Mouse (Mus musculus): ENCODE results near the gene Trim67. TPM values are rescaled to one million over a fixed set of nuclear protein-coding genes. Genes with fewer than 3 reads are reported as not detected.

Trim67 gene
- polyA plus RNA-seq, 1 experiment from 2014 or later = 21.1 TPM

DNA sequence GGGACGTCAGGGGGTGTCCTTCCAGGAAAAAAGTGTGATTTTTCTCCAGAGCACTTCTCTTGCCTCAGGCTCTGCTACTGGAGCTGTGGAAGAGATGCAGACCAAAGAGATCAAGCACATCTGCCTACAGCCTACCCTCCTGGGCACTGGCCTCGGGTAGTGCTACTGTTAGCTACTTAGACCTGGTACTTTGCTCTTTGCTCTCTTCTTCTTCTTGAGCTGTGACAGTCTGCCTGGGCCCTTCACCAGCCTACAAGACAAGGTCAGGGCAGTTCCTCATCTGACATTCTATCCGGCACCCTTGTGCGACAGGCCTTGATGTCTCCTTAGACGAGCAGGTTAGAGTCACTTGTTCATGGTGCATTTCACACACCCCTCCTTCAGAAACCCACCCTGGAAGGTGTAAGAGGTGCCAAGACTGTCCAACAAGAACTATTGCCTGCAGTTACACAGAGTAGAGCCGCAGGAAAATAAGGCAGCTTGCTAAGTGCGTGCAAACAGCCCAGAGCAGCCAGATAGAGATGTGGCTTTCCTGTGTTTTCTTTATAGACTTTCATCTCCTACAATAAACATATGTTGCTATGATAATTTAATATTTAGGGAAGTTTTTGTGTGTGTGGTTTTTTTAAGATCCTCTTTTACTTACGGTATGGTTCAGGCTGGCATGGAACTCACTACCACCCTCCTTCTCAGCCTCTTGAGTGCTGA, 3.0 kb downstream of the Trim67 start:
- ATAC-seq (ENCODE audit: low read depth) = no peak
- Histone ChIP-seq H3K9me3 (no peaks in the 10 kb centered on the region), H3K27me3 (peaks cover 29% of the 10 kb centered on the region), H3K36me3 (0 out of 2 replicates have a peak, but pooled peaks cover 7% of the 10 kb centered on the region), H3K4me3 (peak overlapping the region; percentile 84), H3K4me1 (replicated peaks) (peaks cover 79% of the 10 kb centered on the region), H3K9ac (peak overlapping the region; percentile 93), H3K4me2 (peak overlapping the region; percentile 89), H3K27ac (replicated peaks) (no peak overlapping the region)
- 68% methylated on average over 8 of the region's 8 CpGs for WGBS

DNA sequence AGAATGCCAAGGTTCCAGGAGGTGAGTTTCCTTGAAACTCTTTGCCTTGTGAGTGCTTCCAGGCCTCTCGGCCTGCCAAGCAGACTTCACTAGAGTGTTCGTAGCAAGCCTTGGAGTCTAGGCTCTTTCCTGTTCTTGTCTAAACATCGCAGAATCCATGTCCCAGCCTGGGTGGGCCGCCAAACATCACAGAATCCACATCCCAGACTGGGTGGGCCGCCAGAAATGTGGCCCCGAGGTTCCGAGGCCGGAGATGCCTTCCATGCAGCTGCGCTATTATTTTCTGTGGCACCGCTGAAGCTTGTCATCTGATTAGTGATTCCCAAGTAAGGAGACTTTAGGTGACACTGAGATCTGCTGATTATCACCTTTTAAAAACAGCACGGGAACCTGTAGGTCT, 7.7 kb downstream of the Trim67 start:
- peaks cover 18% of the 10 kb centered on the region for H3K36me3 ChIP-seq
- no peak overlapping the region for H3K4me2 ChIP-seq
- no peak overlapping the region for H3K9ac ChIP-seq
- H3K4me1 ChIP-seq (replicated peaks) = peaks cover 43% of the 10 kb centered on the region
- no peaks in the 10 kb centered on the region for H3K9me3 ChIP-seq
- H3K4me3 ChIP-seq = no peak overlapping the region
- no peak for ATAC-seq (ENCODE audit: low read depth)
- H3K27me3 ChIP-seq = peaks cover 12% of the 10 kb centered on the region
- no peak overlapping the region for H3K27ac ChIP-seq (replicated peaks)
- WGBS = 48% methylated on average over 11 of the region's 11 CpGs

DNA sequence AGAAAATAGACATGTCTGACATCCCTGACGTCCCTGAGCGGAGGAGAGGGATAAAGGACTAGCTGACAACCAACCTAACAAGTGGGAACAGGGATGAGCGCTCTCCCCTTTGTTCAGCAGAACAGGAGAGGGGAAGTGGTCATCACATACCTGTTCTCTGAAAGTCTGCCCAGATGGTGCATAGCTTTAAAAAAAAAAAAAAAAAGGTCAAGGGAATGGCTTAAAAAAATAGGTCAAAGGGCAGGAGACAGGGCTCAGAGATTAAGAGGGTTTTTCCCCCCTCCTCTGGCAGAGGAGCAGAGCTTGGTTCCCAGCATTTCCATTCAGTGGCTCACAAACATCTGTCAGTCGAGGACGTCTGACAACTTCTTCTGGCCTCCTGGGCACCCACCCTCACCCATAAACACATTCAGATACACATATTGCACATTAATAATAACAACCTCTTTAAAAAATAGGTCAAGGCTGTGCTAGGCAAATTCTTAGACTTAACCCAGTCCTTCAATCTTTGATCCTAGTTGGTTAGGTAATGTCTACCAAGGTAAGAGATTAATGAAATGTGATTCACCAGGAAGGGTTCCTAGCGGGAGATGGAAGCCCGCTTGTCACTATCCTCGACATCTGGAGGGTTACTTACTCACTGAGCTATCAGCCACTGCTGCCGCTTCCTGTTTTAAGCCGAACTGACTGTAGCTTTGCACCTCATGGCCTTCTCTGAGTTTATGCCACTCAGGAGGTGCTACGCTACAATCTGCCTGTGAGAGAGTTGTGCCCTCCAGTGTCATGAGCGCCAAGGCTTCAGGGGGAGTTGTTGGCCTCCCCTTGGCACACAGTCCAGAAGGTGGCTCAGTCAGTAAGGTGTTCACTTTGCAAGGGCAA, 11.2 kb downstream of the Trim67 start:
- H3K9ac ChIP-seq = no peak overlapping the region
- H3K4me3 ChIP-seq = no peak overlapping the region

DNA sequence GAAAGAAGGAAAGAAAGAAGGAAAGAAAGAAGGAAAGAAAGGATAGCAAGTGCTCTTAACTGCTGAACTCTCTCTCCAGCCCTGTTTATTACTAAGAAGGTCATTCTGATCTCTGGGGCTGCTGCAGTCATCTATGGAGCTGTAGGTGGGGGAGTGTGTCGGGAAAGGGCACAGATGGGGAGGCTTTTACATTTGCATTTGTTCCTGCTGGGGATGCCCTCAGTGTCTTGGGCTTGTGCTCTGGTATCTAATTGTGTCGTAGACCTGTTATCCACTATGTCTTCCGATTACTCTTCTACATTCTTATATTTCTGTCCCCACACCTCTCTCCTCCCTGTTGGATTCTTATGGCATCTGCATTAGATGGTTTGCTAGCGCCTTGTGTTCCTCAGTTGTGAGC, 13.1 kb downstream of the Trim67 start:
- no peak for ATAC-seq (ENCODE audit: low read depth)
- 87% methylated on average over 4 of the region's 4 CpGs for WGBS
- peaks cover 12% of the 10 kb centered on the region for H3K36me3 ChIP-seq
- no peak overlapping the region for H3K4me2 ChIP-seq
- peaks cover 13% of the 10 kb centered on the region for H3K4me1 ChIP-seq (replicated peaks)
- H3K27me3 ChIP-seq = no peaks in the 10 kb centered on the region
- no peak overlapping the region for H3K27ac ChIP-seq (replicated peaks)
- H3K4me3 ChIP-seq = no peak overlapping the region
- no peak overlapping the region for H3K9ac ChIP-seq
- H3K9me3 ChIP-seq = no peaks in the 10 kb centered on the region

More for the DNA sequence above, 11.2 kb downstream of the Trim67 start:
- H3K27me3 ChIP-seq = no peaks in the 10 kb centered on the region
- H3K9me3 ChIP-seq = no peaks in the 10 kb centered on the region
- H3K4me2 ChIP-seq = no peak overlapping the region
- H3K36me3 ChIP-seq = peaks cover 12% of the 10 kb centered on the region
- peaks cover 9% of the 10 kb centered on the region for H3K4me1 ChIP-seq (replicated peaks)
- WGBS = 76% methylated on average over 12 of the region's 12 CpGs
- ATAC-seq (ENCODE audit: low read depth) = no peak
- no peak overlapping the region for H3K27ac ChIP-seq (replicated peaks)

DNA sequence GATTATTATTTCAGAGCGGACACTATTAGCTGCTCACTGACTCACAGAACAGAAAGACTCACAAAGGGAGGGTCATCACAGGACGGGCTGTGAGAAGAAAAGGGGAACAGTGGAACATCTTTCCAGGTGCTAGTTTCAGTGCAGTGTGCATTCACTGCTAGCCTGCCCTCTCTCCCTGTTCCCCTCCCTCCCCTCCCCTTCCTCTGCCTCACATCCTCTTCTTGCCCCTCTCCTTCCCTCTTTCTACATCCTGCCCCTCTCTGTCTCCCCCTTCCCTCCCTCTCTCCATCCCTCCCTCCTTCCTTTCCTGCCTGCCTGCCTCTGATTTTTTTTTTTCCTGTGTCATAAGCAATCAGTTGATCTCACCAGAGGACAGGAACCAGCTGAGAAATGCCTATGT, 16.5 kb downstream of the Trim67 start:
- no peak overlapping the region for H3K4me2 ChIP-seq
- H3K27me3 ChIP-seq = no peaks in the 10 kb centered on the region
- 66% methylated on average over 2 of the region's 2 CpGs for WGBS
- peaks cover 8% of the 10 kb centered on the region for H3K36me3 ChIP-seq
- H3K27ac ChIP-seq (replicated peaks) = no peak overlapping the region
- peaks cover 18% of the 10 kb centered on the region for H3K4me1 ChIP-seq (replicated peaks)
- no peaks in the 10 kb centered on the region for H3K9me3 ChIP-seq
- H3K9ac ChIP-seq = no peak overlapping the region
- ATAC-seq (ENCODE audit: low read depth) = no peak
- H3K4me3 ChIP-seq = no peak overlapping the region

DNA sequence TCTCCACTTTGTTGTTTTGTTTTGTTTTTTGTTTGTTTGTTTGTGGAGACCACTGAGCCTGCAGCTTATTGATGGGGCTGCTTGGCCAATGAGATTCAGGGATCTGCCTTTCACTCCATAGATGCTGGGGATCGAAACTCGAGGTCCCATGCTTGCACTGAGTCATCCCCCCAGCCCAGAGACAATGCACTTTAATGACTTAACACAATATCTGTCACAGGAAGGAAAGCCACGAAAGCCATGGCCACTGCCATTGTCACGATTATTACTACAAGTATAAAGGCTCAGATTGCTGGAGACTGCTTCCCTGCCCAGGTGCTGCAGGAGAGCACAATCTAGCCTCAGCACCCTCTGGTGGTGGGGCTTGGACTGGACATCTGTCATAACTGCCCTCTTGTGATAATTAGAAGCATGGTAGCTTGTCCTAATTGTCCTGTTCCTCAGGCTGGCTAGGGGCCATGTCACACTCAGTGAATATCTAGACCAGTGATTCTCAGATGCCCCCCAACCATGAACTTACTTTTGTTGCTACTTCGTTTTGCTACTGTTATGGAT, 17.2 kb downstream of the Trim67 start:
- Histone ChIP-seq H3K9ac (no peak overlapping the region), H3K4me3 (no peak overlapping the region), H3K9me3 (no peaks in the 10 kb centered on the region), H3K27ac (replicated peaks) (no peak overlapping the region), H3K4me2 (no peak overlapping the region), H3K36me3 (peaks cover 10% of the 10 kb centered on the region), H3K4me1 (replicated peaks) (peaks cover 18% of the 10 kb centered on the region), H3K27me3 (no peaks in the 10 kb centered on the region)
- no peak for ATAC-seq (ENCODE audit: low read depth)
- WGBS = 65% methylated on average over 5 of the region's 5 CpGs

DNA sequence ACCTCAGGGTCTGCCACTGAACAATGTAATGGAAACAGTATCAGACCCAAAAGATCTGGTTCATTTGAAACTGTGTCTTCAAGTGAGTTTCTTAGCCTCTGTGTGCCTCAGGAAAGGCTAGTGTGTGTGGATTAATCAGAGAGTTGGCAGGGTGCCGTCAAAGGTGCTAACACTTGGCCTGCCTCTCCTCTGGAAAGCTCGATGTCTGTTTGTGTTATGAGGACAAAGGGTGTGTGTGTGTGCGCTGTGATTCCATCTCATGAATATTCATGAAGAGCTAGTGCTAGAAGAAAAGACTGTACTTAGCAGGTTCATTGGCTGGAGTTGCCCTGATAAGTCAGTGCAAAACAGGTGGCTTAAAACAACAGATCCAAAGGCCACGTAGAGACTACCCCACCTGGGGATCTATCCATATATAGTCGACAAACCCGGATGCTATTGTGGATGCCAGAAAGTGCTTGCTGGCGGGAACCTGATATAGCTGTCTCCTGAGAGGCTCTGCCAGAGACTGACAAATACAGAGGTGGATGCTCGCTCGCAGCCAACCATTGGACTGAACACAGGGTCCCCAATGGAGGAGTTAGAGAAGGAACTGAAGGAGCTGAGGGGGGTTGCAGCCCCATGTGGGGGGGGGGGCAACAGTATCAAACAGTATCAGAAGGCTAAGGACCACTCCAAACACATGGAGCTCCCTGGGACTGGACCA, 17.9 kb downstream of the Trim67 start:
- H3K27ac ChIP-seq (replicated peaks) = no peak overlapping the region
- H3K9me3 ChIP-seq = no peaks in the 10 kb centered on the region
- no peak overlapping the region for H3K4me3 ChIP-seq
- 33% methylated on average over 9 of the region's 9 CpGs for WGBS
- H3K36me3 ChIP-seq = peaks cover 12% of the 10 kb centered on the region
- ATAC-seq (ENCODE audit: low read depth) = peak; percentile 19; the same call in 1 of the 2 replicates
- H3K4me1 ChIP-seq (replicated peaks) = peaks cover 18% of the 10 kb centered on the region
- H3K9ac ChIP-seq = no peak overlapping the region
- H3K27me3 ChIP-seq = no peaks in the 10 kb centered on the region
- H3K4me2 ChIP-seq = no peak overlapping the region

DNA sequence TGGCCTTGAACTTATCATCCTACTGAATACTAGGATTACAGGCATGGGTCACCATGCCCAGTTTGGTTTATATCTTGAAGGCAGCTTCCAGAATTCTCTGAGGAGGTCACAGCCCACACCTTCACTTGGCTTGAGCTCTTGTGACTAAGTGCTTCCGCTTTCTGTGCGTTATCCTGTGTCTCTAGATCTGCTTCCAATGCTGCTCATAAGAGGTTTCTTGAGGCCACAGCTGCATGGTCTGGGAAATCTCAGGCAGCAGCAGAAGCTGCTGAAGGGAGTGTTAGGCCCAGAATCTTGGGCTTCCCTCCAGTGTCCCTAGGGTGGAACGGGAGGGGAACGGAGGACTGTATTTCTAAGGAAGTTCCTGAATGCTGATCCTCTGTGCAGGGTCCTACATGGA, 20.4 kb downstream of the Trim67 start:
- Histone ChIP-seq H3K4me2 (no peak overlapping the region), H3K36me3 (peaks cover 35% of the 10 kb centered on the region), H3K4me3 (no peak overlapping the region), H3K4me1 (replicated peaks) (peaks cover 18% of the 10 kb centered on the region), H3K9me3 (no peaks in the 10 kb centered on the region), H3K27ac (replicated peaks) (no peak overlapping the region), H3K27me3 (peaks cover under 1% of the 10 kb centered on the region; the same call in 1 of the 2 replicates), H3K9ac (no peak overlapping the region)
- whole genome bisulfite sequencing = 89% methylated on average over 4 of the region's 4 CpGs
- no peak for ATAC-seq (ENCODE audit: low read depth)

DNA sequence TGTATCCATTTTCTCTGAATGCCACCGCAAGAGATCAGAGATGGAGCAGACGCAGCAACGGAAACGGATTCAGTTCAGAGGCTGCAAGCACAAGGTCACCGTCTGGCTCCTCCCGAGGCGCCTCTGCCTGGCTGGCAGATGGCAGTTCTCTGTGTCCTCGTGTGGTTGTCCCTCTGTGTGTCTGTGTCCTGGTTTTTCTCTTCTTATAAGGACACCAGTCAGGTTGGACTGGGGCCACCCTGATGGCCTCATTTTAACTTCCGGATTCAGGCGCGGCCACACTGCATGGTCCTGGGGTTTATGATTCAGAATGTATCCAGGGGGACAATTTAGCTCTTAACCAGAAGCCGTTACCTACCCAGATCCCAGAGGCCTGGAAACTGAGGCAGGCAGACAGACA, 23.0 kb downstream of the Trim67 start:
- Histone ChIP-seq H3K36me3 (peaks cover 56% of the 10 kb centered on the region), H3K27me3 (peaks cover 10% of the 10 kb centered on the region), H3K4me1 (replicated peaks) (peaks cover 6% of the 10 kb centered on the region), H3K9me3 (no peaks in the 10 kb centered on the region), H3K4me2 (no peak overlapping the region), H3K4me3 (no peak overlapping the region), H3K9ac (no peak overlapping the region), H3K27ac (replicated peaks) (no peak overlapping the region)
- no peak for ATAC-seq (ENCODE audit: low read depth)
- 86% methylated on average over 12 of the region's 12 CpGs for WGBS

DNA sequence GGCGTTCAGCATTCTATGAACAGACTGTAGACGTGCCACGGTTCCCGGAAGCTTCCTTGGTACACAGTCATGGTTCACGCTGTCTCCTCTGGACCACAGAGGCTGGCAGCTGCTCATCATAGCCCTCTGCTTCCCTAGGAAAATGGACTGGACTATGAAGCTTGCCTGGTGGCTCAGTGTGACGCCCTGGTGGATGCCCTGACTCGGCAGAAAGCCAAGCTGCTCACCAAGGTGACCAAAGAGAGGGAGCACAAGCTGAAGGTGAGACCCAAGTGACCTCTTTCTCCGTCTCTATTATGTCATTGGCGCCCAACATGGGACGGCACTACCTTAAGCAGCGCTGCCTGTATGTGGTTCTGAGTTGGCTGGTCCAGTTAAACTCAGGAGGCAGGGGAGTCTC, 24.0 kb downstream of the Trim67 start:
- no peak overlapping the region for H3K4me2 ChIP-seq
- no peak overlapping the region for H3K27ac ChIP-seq (replicated peaks)
- no peak for ATAC-seq (ENCODE audit: low read depth)
- H3K4me3 ChIP-seq = no peak overlapping the region
- no peaks in the 10 kb centered on the region for H3K9me3 ChIP-seq
- H3K36me3 ChIP-seq = peaks cover 61% of the 10 kb centered on the region
- 89% methylated on average over 11 of the region's 11 CpGs for WGBS
- H3K4me1 ChIP-seq (replicated peaks) = no peaks in the 10 kb centered on the region
- H3K27me3 ChIP-seq = peaks cover 10% of the 10 kb centered on the region
- no peak overlapping the region for H3K9ac ChIP-seq

DNA sequence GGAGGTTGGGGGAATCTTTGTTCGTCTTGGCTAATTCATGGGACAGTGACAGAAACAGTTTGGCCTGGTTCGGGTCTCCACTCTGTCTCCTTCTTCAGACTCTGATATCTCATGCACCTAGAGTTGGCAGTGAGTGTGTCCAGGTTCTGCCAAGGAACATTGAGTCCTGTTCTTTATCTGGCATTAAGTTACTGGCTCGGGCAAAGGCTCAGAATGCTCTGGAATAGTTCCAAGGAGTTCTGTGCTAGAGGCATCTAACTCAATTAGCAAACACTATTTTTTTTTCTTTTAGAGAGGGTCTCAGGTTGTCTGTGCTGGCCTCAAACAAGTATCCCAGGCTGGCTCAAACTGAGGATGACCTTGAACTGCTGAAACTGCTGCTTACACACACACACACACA, 24.5 kb downstream of the Trim67 start:
- Histone ChIP-seq H3K36me3 (peaks cover 66% of the 10 kb centered on the region), H3K4me2 (no peak overlapping the region), H3K27ac (replicated peaks) (no peak overlapping the region), H3K27me3 (peaks cover 10% of the 10 kb centered on the region), H3K4me1 (replicated peaks) (no peaks in the 10 kb centered on the region), H3K9me3 (no peaks in the 10 kb centered on the region), H3K9ac (no peak overlapping the region), H3K4me3 (no peak overlapping the region)
- no peak for ATAC-seq (ENCODE audit: low read depth)
- WGBS = 96% methylated on average over 3 of the region's 3 CpGs

Measured in neural tube, embryonic 13.5 days (tissue).